Mouse (Mus musculus) layer of hippocampus, adult 8-10 months (tissue): ENCODE data around the gene Fam227a. TPM values are rescaled to one million over a fixed set of nuclear protein-coding genes. Genes with fewer than 3 reads are reported as not detected.
A peak's percentile ranks its signal among the peaks of the same experiment; 100 is the strongest.

Experiments used
- DNase-seq, 2 experiments: peaks; one replicate each; pipeline ENCODE4 v3.0.0; 2022; ENCODE audit warnings: low spot score in 2 of 2
- microRNA-seq, 2 experiments: library from miRNA; unstranded; fragments of <30 nt; microRNA quantifications; one replicate each; pipeline ENCODE4 v1.2.0; 2022
- total RNA-seq, 4 experiments: library from RNA; stranded (reverse); gene quantifications; 2 replicates each; pipeline ENCODE4 v1.2.4; 2022

The Fam227a gene
- total RNA-seq, 4 experiments from 2014 or later: 8.8 to 12.5 (median 11.6) TPM

DNA sequence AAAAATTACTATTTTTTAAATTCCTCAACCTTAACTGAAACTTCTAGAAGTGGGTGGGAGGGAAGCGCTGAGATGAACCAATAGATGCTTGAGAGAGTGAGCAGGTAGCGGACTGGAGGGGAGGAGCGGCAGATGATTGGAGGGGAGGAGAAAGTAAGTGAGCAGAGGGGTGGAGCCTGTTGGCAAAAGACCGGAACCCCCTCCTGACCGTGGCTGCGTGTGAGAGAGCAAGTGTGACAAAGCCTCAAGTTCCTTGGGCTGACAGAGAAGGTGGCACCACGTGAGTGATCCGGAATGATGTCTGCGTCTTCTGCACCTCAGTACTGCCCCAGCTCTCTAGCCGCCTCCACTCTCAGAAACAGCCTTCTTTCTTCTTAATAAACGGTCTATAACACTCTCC is 41.6 kb downstream of the Fam227a start:
- no peak for DNase-seq

DNA sequence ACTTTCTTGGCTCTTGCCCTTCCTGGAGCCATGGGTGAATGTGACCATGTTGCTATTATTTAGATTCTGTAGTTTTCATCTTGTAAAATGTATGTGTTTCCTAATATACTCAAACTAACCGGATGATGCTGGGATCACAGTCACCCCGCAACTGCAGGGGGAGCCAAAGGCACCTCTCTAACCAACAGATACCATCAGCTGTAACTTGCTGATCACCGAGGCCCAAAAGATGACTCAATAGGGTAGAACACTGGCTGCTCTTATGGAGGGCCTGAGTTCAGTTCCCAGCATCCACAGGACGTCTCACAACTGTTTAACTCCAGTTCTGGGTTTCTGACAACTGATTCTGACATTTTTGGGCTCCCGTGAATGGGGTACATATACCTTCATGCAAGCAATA is 42.0 kb downstream of the Fam227a start:
- no peak for DNase-seq

DNA sequence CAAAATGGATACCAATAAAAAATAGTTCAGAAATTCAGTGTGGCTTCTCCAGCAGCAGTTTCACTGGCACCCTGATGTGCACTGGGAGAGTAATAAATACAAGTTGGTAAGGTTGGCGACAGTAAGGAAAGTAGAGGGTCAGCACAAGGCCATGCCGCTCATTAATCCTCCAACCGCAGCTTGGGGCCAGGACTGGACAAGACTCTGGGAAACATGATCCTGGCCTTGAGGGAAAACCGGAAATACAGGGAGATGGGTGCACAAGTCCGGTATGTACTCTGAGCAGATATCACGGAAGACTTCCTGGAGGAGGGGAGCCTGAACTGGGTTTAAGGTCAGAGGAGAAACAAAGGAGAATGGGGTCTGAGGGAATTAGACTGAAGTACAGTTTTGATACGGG is 43.3 kb downstream of the Fam227a start:
- no peak for DNase-seq

DNA sequence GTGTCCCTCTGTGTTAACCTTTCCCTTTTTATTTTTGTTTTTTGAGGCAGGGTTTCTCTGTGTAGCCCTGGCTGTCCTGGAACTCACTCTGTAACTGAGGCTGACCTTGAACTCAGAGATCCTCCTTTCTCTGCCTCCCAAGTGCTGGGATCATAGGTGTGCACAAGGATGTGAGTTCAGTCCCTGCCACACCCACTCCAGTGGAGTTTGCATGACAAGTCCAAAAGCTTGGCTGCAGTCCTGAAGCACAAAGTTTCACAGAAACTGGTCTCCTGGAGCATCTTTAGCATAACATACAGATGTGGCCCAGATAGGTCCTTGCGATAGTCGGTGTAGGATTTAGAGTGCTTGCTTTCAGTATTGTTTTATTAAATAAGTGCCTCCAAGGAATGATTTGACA is 49.5 kb downstream of the Fam227a start:
- DNase-seq: no peak

DNA sequence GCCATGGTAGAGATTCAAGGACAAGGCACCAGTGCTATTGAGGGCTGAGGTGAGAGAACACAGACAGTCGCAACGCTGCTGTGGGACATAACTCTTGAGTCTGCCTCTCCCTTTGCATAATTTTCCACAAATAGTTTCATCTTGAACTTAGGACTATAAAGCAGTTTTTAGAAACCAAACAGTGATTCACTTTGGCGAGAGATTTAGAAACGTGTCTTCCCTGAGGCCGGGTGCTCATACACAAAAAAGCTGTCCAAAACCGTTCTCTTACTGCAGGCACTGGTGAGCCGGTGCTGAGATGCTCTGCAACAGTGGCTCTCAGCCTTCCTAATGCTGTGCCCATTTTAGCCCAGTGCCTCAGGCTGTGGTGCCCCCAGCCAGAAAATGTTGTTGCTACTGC is 50.5 kb downstream of the Fam227a start:
- DNase-seq: no peak

DNA sequence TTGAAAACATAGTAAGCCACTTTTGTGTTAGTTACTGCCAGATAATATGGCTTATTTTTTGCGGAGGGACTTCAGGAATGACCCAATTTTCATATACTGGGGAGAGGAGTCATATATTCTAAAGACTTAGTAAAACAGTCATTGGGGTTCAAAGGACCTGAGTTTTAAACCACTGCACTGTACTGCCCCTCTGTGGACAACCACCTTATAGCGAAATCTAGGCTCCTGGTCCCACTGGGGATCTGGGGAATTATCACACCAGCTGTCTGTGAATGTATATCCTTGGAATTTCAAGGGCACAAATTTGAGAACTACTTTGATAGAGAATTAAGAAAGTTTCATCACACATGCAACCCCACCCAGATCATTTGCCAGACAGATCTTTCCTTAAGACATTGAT is 51.0 kb downstream of the Fam227a start:
- DNase-seq: no peak

DNA sequence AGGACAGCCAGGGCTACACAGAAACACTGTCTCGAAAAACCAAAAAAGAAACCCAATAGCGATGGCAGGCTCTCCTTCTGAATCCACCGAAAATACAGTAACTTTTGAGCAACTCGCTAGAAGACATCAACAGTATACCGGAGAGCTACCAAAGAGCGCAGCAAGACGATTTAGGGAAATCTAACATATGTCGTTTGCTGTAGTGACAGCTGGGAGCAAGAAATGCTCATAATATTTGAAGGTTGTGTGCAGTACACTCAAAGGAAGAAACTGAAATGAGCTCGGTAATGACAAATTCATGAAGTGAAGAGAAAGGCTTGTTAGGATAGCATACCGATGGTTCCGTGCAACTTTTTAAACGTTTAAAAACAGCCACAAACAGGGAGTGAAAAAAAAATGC is 52.6 kb downstream of the Fam227a start:
- no peak for DNase-seq

DNA sequence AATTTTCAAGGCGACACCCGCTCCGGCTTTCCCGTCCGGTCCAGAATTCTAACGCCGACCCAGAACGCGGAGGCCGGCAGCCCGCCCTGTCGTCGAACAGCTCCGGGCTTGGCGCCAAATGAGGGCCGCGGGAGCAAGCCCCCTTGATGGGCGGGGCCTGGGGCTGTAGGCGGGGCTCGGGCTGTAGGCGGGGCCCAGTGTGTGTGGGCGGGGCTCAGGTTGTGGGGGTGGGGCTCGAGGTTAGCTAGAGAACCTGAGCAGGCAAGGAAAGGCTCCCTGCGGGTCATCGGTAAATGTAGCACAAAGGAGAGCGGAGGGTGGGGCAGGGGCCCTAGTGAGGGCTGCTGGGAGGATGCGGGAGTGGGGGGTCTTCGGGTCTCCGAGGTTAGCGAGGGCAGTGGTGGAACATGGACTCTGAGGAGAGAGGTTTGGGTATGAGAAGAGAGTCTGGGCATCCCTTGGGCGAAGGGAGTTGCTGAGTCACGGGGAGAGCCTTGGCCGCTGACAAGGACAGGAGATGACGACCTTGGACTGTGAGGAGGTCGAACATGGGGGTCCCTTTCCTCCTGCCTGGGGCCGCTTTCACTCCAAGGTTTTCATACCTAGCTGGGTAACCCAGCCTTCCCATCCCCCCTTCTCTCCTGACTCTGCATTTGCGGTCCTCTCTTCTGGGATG is 53.6 kb downstream of the Fam227a start, which contains the start of gene Dmc1:
Gene Dmc1, minus strand, starts transcription at position 120 of the 676 bp plus-strand sequence.
- DNase-seq: no peak

DNA sequence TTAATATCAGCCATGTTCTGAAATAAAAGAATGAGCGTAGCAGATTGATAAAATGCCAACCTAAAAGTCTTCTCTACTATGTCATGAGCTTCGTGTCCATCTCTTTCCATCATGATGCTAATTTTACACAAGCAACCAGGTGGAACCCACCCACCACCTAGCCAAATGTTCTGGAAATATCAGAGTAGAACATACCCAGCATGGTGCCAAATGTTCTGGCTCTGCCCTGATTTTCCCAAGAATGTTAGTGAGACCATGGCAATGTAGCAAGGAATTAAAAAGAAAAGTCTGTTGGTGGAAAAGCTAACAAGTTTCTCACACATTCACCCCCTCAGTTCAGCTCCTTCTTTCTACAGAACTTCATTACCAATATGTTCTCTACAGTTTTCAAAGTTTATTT is 58.6 kb downstream of the Fam227a start:
- DNase-seq: peak in 1 of 2 experiments; percentile 48

DNA sequence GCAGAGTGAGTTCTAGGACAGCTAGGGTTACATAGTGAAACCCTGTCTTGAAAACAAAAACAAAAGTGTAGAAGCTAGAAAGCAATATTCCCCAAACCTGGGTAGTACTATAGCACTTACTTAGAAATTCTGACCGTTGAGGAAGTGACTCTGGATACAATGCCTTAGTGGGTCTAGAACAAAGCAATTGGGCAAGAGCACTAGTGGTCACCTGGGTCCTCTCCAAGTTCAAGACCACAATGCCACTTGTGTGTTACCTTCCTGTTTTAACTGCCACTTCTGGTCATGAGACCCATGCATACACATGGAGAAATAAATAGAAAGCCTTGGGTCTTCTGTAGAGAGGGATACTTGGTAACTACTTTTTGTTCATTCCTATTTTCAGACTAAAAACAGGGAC is 60.0 kb downstream of the Fam227a start:
- no peak for DNase-seq

DNA sequence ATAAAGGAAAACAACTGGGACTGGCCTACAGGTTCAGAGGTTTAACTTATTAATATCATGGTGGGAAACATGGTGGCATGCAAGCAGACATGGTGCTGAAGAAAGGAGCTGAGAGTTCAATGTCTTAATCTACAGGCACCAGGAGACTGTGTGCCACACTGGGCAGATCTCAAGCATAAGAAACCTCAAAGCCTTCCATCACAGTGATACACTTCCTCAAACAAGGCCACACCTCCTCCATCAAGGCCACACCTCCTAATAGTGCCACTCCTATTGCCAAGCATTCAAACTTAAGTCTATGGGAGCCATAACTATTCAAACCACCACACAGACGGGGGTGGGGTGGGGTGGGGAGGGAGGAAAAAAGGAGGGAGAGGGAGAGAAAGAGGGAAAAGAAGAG is 77.2 kb downstream of the Fam227a start:
- no peak for DNase-seq

DNA sequence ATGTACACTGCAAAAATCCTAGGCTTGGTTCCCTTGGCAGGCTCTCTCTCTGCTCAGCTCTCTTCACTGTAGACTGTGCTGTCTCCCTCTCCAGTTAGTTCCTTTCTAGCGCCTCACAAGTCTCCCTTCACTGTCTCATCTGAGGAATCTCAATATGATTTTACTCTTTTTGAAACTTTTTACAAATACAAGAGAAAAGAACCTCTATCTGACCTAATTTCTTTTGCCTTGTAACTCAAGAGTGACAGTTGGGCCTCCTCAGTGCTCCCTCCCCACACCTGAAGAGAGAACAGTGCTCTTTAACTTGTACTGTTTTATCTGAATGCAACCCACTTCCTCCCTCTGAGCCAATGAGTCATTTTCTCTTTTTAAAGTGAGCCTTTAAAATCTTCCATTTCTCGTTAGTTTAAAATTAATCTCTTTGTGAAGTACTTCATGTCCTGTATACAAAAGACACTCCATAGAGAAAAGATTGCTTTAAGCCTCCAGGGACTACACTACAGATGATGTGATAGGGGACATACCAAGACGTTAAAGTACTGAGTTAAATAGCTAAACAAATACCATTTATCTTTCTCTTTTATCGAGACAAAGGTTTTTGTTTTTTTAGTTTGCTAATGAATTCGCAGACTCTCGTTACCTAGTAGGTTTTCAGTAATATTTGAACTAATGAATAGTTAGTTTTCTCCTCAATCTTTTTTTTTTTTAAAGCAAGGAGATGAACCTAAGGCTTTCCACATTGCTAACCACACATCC is 80.9 kb downstream of the Fam227a start:
- no peak for DNase-seq

DNA sequence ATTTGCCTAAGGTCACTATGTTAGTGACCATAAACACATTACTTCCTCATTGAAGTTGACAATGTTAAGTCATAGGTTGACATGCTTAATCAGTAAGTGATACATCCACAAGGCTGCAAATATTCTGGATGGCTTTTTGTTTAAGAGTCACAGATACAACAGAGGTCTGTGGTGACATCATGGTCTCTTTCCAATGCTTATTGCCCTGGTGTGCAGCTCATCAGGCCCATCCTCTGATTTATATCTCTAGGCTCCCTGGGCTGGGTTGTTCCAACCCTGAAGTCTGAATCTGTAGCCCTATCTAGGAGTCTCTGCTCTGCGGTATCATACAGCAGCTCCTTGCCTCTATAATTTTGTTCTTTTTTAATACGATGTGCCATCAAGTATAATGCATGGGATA is 81.8 kb downstream of the Fam227a start:
- no peak for DNase-seq

DNA sequence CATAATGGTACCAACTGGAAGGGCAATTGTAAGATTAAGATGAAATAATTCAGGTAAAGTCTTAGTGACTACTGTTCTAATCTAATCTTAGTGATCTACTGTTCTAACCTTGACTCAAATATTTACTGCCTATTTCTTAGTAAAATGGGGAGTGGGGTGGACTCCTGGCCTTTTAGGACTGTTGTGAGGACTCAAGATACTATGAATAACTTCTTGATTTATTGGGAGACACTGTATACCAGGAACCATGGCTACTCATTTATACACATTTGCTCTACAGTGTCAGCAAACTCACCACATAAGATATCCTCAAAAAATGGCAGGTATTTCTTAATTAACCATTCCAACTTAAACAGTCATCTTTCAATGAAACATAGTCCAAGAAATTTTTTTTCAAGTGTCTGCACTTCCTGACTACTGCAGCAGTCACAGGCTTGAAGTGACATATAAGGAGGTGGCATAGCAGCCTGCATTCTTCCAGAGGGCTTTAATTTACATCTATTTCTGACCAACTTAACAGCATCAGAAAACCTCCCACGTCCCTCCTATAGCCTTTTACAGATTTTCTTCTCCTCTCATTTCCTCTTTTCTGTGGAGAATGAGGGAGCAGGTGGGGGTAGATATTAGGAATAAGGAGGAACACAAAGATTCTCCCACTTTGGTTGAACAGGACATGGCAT is 83.1 kb downstream of the Fam227a start:
- no peak for DNase-seq

DNA sequence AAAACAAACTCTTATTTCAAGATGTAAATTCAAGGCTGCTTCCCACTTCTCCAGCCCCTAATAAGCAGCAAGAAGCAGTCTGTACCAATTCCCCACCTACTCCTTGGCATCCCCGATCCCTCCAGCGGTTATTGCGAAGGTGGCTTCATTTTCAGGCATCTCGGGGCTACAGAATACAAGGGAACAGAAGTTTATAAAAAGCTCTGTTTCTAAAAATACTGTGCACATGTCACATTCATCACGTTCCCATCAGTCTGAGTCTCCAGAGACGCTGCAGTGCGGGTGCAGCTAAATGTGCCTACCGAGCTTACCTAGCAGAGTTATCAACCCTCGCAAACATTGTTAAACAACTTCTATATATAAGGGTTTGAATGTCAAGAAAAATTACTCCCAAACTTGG is 96.3 kb downstream of the Fam227a start:
- peak; percentile 18 to 21 for DNase-seq

DNA sequence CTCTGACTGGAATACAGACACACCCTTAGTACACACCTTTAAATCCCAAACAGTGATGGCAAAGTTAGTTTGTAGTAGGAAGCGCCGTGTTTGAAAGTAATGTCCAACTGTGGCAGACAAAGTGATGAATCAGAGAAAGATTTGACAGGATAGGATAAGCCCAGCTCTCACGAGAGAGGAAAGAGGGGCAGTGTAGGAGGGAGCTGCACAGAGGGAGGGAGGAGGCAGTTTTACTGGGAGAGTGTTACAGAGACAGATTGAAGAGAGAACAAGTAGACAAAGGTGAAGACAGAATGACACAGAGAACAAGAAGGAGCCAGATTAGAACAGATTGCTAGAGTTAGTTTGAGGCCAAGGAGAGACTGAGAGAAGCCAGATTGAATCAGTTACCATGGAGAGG is 99.1 kb downstream of the Fam227a start:
- DNase-seq: no peak

Small RNA genes within 50 kb of the gene (microRNA-seq; reads per million reads assigned to microRNA genes)
- gene Gm27903: 0 reads per million in 2 experiments

Other genes with a start within 250 kb of the Fam227a start
- 100 to 1,000 TPM; 112 to 137 (median 123) TPM for gene Csnk1e, start 203.4 kb downstream of the Fam227a start, total RNA-seq
- 10 to 100 TPM; 81.3 to 98.0 (median 88.7) TPM for gene Kcnj4, start 153.7 kb downstream of the Fam227a start, total RNA-seq
- gene Kdelr3, start 142.5 kb downstream of the Fam227a start, total RNA-seq: under 1 TPM in 3 of 4 experiments, not detected in 1; 0.23 to 0.45 (median 0.32) TPM
- 100 to 1,000 TPM; 307 to 352 (median 330) TPM for gene Ddx17, start 112.2 kb downstream of the Fam227a start, total RNA-seq
- gene Dmc1, start 53.8 kb downstream of the Fam227a start, total RNA-seq: 1 to 10 TPM in 2 of 4 experiments, under 1 TPM in 2; 0.39 to 2.1 (median 1.2) TPM
- 10 to 100 TPM; 34.6 to 45.5 (median 38.6) TPM for gene Cby1, start 243 bp upstream of the Fam227a start, total RNA-seq
- gene Tomm22, start 11.9 kb upstream of the Fam227a start, total RNA-seq: 100 to 1,000 TPM in 3 of 4 experiments, 10 to 100 TPM in 1; 89.4 to 103 (median 101) TPM
- gene Josd1, start 29.0 kb upstream of the Fam227a start, total RNA-seq: 10 to 100 TPM; 43.5 to 54.0 (median 46.4) TPM
- gene Gtpbp1, start 31.9 kb upstream of the Fam227a start, total RNA-seq: 10 to 100 TPM; 49.4 to 61.5 (median 52.8) TPM
- gene Sun2, start 83.6 kb upstream of the Fam227a start, total RNA-seq: 10 to 100 TPM; 29.4 to 44.7 (median 37.0) TPM
- 10 to 100 TPM; 45.6 to 58.6 (median 54.5) TPM for gene Dnal4, start 118.9 kb upstream of the Fam227a start, total RNA-seq
- gene Nptxr, start 145.8 kb upstream of the Fam227a start, total RNA-seq: 100 to 1,000 TPM; 637 to 711 (median 646) TPM
- gene Npcd, start 175.3 kb upstream of the Fam227a start, total RNA-seq: 10 to 100 TPM in 2 of 4 experiments, 1 to 10 TPM in 2; 2.8 to 19.9 (median 12.1) TPM
- 100 to 1,000 TPM; 261 to 307 (median 292) TPM for gene Cbx6, start 175.7 kb upstream of the Fam227a start, total RNA-seq
- 10 to 100 TPM in 2 of 4 experiments, 1 to 10 TPM in 2; 5.3 to 11.9 (median 8.3) TPM for gene Apobec3, start 232.7 kb upstream of the Fam227a start, total RNA-seq